Comparison of ENCODE assay signal across 1 mouse cellular context in the genomic region with DNA sequence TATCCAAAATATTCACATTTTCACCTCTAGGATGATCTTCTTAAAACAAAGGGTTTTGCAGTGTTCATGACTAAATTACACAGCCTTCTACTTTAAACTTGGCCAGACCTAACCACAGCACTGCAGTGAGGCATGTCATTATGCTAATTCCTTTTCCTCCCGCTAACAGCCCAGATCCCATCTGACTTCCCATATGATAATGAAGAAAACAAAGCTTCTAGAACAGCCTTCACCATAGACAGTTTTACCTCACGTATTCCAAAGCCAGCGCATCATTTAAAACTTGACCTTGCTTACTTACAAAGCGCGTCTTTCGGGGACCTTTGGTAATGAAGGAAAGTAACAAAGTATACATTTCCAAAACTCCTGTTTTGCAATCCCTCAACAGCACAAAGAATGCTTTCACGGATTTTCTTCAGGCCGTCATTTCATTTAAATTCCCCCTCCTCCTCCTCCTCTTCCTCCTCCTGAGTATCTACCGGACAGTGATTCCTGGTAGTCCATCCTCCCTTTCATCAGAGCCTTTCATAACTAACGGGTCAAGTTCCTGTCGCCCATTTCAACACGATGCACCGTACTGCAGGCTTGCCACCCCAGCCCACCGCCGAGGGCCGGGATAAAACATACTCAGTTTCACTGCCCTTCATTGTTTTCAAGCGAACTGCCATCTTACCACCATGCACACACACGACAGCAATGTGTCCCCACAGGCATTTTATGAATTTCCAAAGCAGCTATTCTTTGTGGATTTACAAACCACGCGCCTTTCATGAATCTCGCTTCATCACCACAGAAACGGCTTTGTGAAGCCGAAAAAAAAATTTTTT.
TF ChIP-seq lines count a peak whose summit lies in the region.

No protein-coding gene starts in this region.

TF ChIP-seq in ES-E14, 5 proteins besides CTCF, POLR2A, EP300 and RAD21 (continued from another document):
- no peak for TF ChIP-seq ZC3H11A (IDR thresholded peaks at IDR 0.05; ENCODE audit: borderline replicate concordance, low read depth, low read length)
- no peak for TF ChIP-seq HCFC1 (IDR thresholded peaks at IDR 0.05; ENCODE audit: borderline replicate concordance, insufficient read depth, low read length)
- no peak for TF ChIP-seq MAFK (IDR thresholded peaks at IDR 0.05; ENCODE audit: insufficient read depth, low read depth, low read length)
